Mouse (Mus musculus) heart, embryonic 16.5 days (tissue): Measurements from ENCODE around the gene Glt28d2. TPM values are rescaled to one million over a fixed set of nuclear protein-coding genes. Genes with fewer than 3 reads are reported as not detected.
A peak's percentile ranks its signal among the peaks of the same experiment; 100 is the strongest.

ENCODE experiments used
- ATAC-seq: fragments of 200-750 bp; cut with Nextera tagmentation; replicated peaks from 2 replicates; pipeline ENCODE4 v1.8.0; 2017; ENCODE audit warnings: moderate number of reproducible peaks; ENCODE audit not compliant: insufficient read depth, low FRiP score; ENCODE audit errors: extremely low read depth
- H3K27ac ChIP-seq: fragments of 300-500 bp; sonication (generic); 2 replicates; pipeline ENCODE4 v1.5.1; 2014; ENCODE audit warnings: mild to moderate bottlenecking, low read length, control low read depth, moderate library complexity
- H3K27me3 ChIP-seq: fragments of 300-500 bp; sonication (generic); 2 replicates; pipeline ENCODE4 v1.6.1; 2014; ENCODE audit warnings: low read length, mixed read lengths; ENCODE audit not compliant: control insufficient read depth, insufficient read depth
- H3K36me3 ChIP-seq: fragments of 300-500 bp; sonication (generic); 2 replicates; pipeline ENCODE4 v1.6.1; 2014; ENCODE audit not compliant: control insufficient read depth, insufficient read depth
- H3K4me1 ChIP-seq: fragments of 300-500 bp; sonication (generic); 2 replicates; pipeline ENCODE4 v1.6.1; 2014; ENCODE audit warnings: low read length, mixed read lengths; ENCODE audit not compliant: control insufficient read depth, insufficient read depth
- H3K4me2 ChIP-seq: fragments of 300-500 bp; sonication (generic); 2 replicates; pipeline ENCODE4 v1.6.1; 2014; ENCODE audit warnings: low read depth, mild to moderate bottlenecking, control low read depth, low read length
- H3K4me3 ChIP-seq: fragments of 300-500 bp; sonication (generic); 2 replicates; pipeline ENCODE4 v1.5.1; 2014; ENCODE audit warnings: mild to moderate bottlenecking, control low read depth, low read length
- H3K9ac ChIP-seq: fragments of 300-500 bp; sonication (generic); 2 replicates; pipeline ENCODE4 v1.6.1; 2014; ENCODE audit warnings: low read length, control low read depth
- H3K9me3 ChIP-seq: fragments of 300-500 bp; sonication (generic); replicated peaks from 2 replicates; pipeline ENCODE4 v1.6.1; 2016; ENCODE audit warnings: low read length; ENCODE audit not compliant: control insufficient read depth
- WGBS: fragments of 180-500 bp; shearing (Covaris S2); extraction: QIAGEN DNeasy Blood & Tissue Kit; methylation state at CpG from one replicate; pipeline ENCODE4 v1.1.7; 2014; 5-methylcytosine and 5-hydroxymethylcytosine counted together
- polyA plus RNA-seq: library from polyadenylated mRNA; unstranded; fragments of >200 nt; fragmentation: Nextera tagmentation; extraction: Ambion mirVana; gene quantifications from 2 replicates; pipeline ENCODE4 v1.2.1, GENCODE M21; 2015

Glt28d2 gene
- polyA plus RNA-seq, 1 experiment from 2014 or later, result 2.8 TPM

DNA sequence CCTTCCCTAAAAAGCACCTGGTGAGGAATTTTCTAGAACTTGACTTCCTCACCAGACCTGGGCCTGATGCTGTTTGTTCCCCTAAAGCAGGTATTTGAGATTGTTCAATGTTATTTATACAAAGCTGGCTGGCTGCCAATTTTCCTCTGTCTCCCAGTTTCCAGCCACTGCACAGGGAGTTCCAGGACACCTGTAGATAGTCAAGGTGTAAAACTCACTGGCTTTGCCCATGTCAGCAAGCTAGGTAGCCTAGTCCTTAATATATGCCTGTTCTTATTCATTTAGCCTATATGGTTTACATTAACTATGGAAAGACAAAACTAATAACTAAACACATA, 44.5 kb downstream of the Glt28d2 start:
- H3K27ac ChIP-seq, result peak overlapping the region; percentile 90
- peaks cover 24% of the 10 kb centered on the region for H3K4me1 ChIP-seq
- H3K4me3 ChIP-seq, result no peak overlapping the region
- H3K27me3 ChIP-seq, result no peaks in the 10 kb centered on the region
- no peaks in the 10 kb centered on the region for H3K36me3 ChIP-seq
- H3K9me3 ChIP-seq, result no peaks in the 10 kb centered on the region; the same call in 1 of the 2 replicates
- H3K9ac ChIP-seq, result no peak overlapping the region
- no peak for ATAC-seq
- H3K4me2 ChIP-seq, result peak overlapping the region; percentile 41; the same call in 1 of the 2 replicates

DNA sequence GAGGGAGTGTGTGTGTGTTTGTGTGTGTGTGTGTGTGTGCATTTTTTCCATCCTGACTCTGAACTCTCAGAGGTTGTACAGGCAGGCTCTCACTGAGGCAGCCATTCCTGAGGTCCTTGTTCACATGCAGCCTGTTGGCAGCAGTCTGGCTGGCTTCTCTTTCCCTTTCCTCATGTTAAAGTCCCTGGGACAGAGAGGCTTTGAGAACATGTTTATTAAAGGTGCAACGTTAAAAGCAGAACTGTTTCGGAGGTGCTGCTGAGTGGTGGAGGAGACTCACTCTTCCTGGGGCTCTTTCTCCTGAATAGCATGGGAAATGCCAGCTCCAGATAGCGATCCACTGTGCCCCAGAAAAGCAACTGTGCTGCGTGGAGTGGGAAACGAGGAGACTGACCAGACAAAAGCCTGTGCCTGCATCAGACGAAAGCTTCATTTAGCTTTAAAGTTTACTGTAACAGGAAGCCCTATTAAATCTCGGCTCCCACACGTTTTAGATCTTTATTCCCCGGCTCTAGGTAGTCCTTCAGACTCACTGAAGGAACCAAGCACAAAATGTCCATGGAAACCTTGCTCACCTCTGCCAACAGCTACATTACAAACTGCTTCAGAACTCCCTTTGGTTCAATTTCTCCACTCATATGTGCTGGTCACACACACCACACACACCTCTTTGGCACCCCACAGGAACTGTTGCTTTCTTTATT, 45.0 kb downstream of the Glt28d2 start:
- Histone ChIP-seq H3K4me3 (no peak overlapping the region), H3K36me3 (no peaks in the 10 kb centered on the region), H3K9me3 (no peaks in the 10 kb centered on the region; the same call in 1 of the 2 replicates), H3K27ac (peak overlapping the region; percentile 90), H3K27me3 (no peaks in the 10 kb centered on the region), H3K4me2 (peak overlapping the region; percentile 41), H3K4me1 (peaks cover 27% of the 10 kb centered on the region), H3K9ac (peak overlapping the region; percentile 57)
- WGBS, result 24% methylated on average over 9 of the region's 9 CpGs
- ATAC-seq, result no peak; the same call in 1 of the 2 replicates

- WGBS, result 46% methylated on average over 2 of the region's 2 CpGs
- no peak overlapping the region; the same call in 1 of the 2 replicates for H3K4me2 ChIP-seq
- H3K9ac ChIP-seq, result peak overlapping the region; percentile 57
- H3K9me3 ChIP-seq, result no peaks in the 10 kb centered on the region; the same call in 1 of the 2 replicates
- no peaks in the 10 kb centered on the region for H3K36me3 ChIP-seq
- no peak overlapping the region for H3K4me3 ChIP-seq
- peak overlapping the region; percentile 90 for H3K27ac ChIP-seq
- ATAC-seq, result no peak
- H3K27me3 ChIP-seq, result no peaks in the 10 kb centered on the region
- H3K4me1 ChIP-seq, result peaks cover 27% of the 10 kb centered on the region
Observed at GRCm38 (mm10) chr3:85841454-85842176, 45.7 kb downstream of the Glt28d2 start.

DNA sequence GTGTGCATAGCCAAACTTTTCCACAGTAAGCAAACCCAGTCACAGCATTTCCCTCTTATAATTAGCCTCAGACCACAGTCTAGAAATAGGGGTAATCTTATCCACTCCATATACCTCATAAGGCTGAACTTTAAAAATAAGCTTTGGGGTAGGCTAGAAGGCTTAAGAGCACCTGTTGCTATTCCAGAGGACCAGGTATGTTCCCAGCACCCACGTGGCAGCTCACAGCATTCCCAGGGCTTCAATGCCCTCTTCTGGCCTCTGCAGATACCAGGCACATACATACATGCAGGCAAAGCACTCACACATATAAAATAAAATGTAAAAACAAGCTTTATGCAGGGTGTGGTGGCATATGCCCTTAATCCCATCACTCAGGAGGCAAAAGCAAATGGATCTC, 53.7 kb downstream of the Glt28d2 start:
- no peak for ATAC-seq
- Histone ChIP-seq H3K4me3 (no peak overlapping the region), H3K9me3 (0 out of 2 replicates have a peak, but pooled peaks cover 3% of the 10 kb centered on the region), H3K9ac (no peak overlapping the region), H3K27me3 (no peaks in the 10 kb centered on the region), H3K27ac (no peak overlapping the region), H3K36me3 (no peaks in the 10 kb centered on the region), H3K4me1 (peaks cover 10% of the 10 kb centered on the region), H3K4me2 (no peak overlapping the region)
- 74% methylated on average over 1 of the region's 1 CpGs for WGBS

- H3K4me2 ChIP-seq, result no peak overlapping the region
- peaks cover 1% of the 10 kb centered on the region for H3K4me1 ChIP-seq
- no peak overlapping the region for H3K9ac ChIP-seq
- no peaks in the 10 kb centered on the region for H3K27me3 ChIP-seq
- H3K36me3 ChIP-seq, result no peaks in the 10 kb centered on the region
- H3K27ac ChIP-seq, result no peak overlapping the region
- 85% methylated on average over 10 of the region's 10 CpGs for WGBS
- ATAC-seq, result no peak
- 0 out of 2 replicates have a peak, but pooled peaks cover 3% of the 10 kb centered on the region for H3K9me3 ChIP-seq
- no peak overlapping the region for H3K4me3 ChIP-seq
Observed at GRCm38 (mm10) chr3:85832490-85833155, 54.7 kb downstream of the Glt28d2 start.

DNA sequence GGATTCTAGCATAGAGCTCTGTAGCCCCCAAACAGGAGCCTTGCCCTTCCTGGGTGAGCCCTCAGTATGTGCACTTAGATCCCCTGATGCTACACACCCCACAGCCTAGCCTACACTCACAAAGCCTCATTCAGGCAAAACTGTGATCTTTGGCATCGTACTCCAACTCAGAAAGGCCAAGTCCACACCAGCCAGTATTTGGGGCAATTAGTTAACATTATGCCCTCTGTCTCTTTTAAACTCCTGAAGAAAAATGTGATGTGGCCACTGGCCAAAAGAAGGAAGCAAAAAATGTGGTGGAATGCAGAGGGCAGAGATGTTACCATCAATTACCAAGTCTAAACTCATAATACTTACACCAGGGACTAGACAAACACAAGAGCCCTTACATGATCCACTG, 55.5 kb downstream of the Glt28d2 start:
- Histone ChIP-seq H3K9me3 (0 out of 2 replicates have a peak, but pooled peaks cover 3% of the 10 kb centered on the region), H3K27ac (no peak overlapping the region), H3K4me2 (no peak overlapping the region), H3K9ac (no peak overlapping the region), H3K4me3 (no peak overlapping the region), H3K27me3 (no peaks in the 10 kb centered on the region), H3K36me3 (no peaks in the 10 kb centered on the region), H3K4me1 (peaks cover 3% of the 10 kb centered on the region)
- 84% methylated on average over 1 of the region's 1 CpGs for WGBS
- no peak for ATAC-seq

DNA sequence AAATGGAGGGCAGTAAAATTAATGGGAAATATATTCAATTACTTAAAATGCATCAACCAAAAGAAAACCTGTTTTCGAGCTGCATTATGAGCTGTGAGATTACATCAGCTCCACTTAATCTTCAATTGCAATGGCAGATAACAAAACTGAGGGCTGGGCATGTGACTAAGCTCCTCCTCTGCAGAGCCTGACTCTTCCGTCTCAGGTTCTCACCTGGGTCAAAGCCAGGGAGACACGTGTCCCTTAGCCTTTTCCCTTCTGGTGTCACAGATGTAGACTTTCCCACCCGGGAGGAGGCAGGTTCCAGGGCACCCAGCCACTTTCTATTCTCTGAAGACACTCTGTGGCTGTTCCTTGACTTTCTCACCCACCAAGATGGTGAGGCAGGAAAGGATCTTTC, 58.3 kb downstream of the Glt28d2 start:
- no peak for ATAC-seq
- 50% methylated on average over 4 of the region's 4 CpGs for WGBS
- no peak overlapping the region for H3K27ac ChIP-seq

GRCm38 (mm10) chr3:85827815-85828214, 59.5 kb downstream of the Glt28d2 start:
- ATAC-seq, result no peak
- 73% methylated on average over 6 of the region's 6 CpGs for WGBS
- Histone ChIP-seq H3K27ac (no peak overlapping the region), H3K4me1 (peaks cover 3% of the 10 kb centered on the region), H3K9ac (no peak overlapping the region), H3K4me2 (no peak overlapping the region), H3K36me3 (no peaks in the 10 kb centered on the region), H3K27me3 (no peaks in the 10 kb centered on the region), H3K9me3 (0 out of 2 replicates have a peak, but pooled peaks cover 3% of the 10 kb centered on the region), H3K4me3 (no peak overlapping the region)

More for the DNA sequence above, 58.3 kb downstream of the Glt28d2 start:
- 0 out of 2 replicates have a peak, but pooled peaks cover 3% of the 10 kb centered on the region for H3K9me3 ChIP-seq
- no peak overlapping the region for H3K4me3 ChIP-seq
- no peaks in the 10 kb centered on the region for H3K27me3 ChIP-seq
- H3K9ac ChIP-seq, result no peak overlapping the region
- no peaks in the 10 kb centered on the region for H3K36me3 ChIP-seq
- H3K4me2 ChIP-seq, result no peak overlapping the region
- peaks cover 3% of the 10 kb centered on the region for H3K4me1 ChIP-seq

- Histone ChIP-seq H3K4me2 (no peak overlapping the region), H3K4me3 (no peak overlapping the region), H3K9ac (no peak overlapping the region), H3K4me1 (peaks cover 3% of the 10 kb centered on the region), H3K9me3 (0 out of 2 replicates have a peak, but pooled peaks cover 3% of the 10 kb centered on the region), H3K27ac (no peak overlapping the region), H3K36me3 (no peaks in the 10 kb centered on the region), H3K27me3 (no peaks in the 10 kb centered on the region)
- 53% methylated on average over 4 of the region's 4 CpGs for WGBS
- no peak for ATAC-seq
Observed at GRCm38 (mm10) chr3:85827283-85827682, 60.0 kb downstream of the Glt28d2 start.
